In genomic region chr15:96297078-96297590, GRCm38 (mm10) we compare ENCODE assay signal across 20 mouse cellular contexts. TPM values are rescaled to one million over a fixed set of nuclear protein-coding genes. Genes with fewer than 3 reads are reported as not detected.
A peak's percentile ranks its signal among the peaks of the same experiment; 100 is the strongest.
DNase-seq lines count a peak whose midpoint lies in the region; ATAC-seq and TF ChIP-seq lines count a peak whose summit lies in the region.
"Had no signal": no experiment of that assay in that cellular context is flagged by ENCODE, and none has a peak within 500 bp of the region (broad histone marks: within the 10 kb centered on the region; RNA-seq: fewer than 3 reads in every experiment).

No protein-coding gene starts in this region.

- H3K4me3 ChIP-seq in heart, embryonic 12.5 days, result no peak overlapping the region
- no peak overlapping the region for H3K4me3 ChIP-seq in lung, embryonic 16.5 days (ENCODE audit: low read length)
- no peak overlapping the region for H3K4me3 ChIP-seq in lung, adult 2 months (replicated peaks; ENCODE audit: extremely low read depth, low read depth, low read length)
- H3K4me3 ChIP-seq in intestine, embryonic 15.5 days (replicated peaks), result no peak overlapping the region
- H3K4me3 ChIP-seq: erythroblast, embryonic 14.5 days; forebrain, embryonic 13.5 days; kidney, embryonic 15.5 days; limb, embryonic 10.5 days; midbrain, embryonic 12.5 days had no signal

- no peaks in the 10 kb centered on the region for H3K27me3 ChIP-seq in heart, embryonic 12.5 days (replicated peaks)
- H3K27me3 ChIP-seq in lung, embryonic 16.5 days (ENCODE audit: control insufficient read depth, insufficient read depth, low read depth, low read length), result no peaks in the 10 kb centered on the region
- H3K27me3 ChIP-seq in intestine, embryonic 15.5 days (replicated peaks), result no peaks in the 10 kb centered on the region
- H3K27me3 ChIP-seq: CH12.LX; forebrain, embryonic 13.5 days; kidney, embryonic 15.5 days; midbrain, embryonic 12.5 days had no signal

- H3K9ac ChIP-seq in heart, embryonic 12.5 days, result no peak overlapping the region
- no peak overlapping the region for H3K9ac ChIP-seq in lung, embryonic 16.5 days (ENCODE audit: low read length)
- no peak overlapping the region for H3K9ac ChIP-seq in intestine, embryonic 15.5 days
- H3K9ac ChIP-seq: forebrain, embryonic 13.5 days; hindbrain, embryonic 14.5 days; kidney, embryonic 15.5 days; midbrain, embryonic 12.5 days had no signal

- H3K27ac ChIP-seq in heart, embryonic 12.5 days (ENCODE audit: poor library complexity, severe bottlenecking), result no peak overlapping the region
- 0 out of 2 replicates have a peak overlapping the region, but pooled peaks have one; percentile 3 for H3K27ac ChIP-seq in lung, embryonic 16.5 days (ENCODE audit: low read length)
- no peak overlapping the region for H3K27ac ChIP-seq in intestine, embryonic 15.5 days
- H3K27ac ChIP-seq: forebrain, embryonic 13.5 days; hindbrain, embryonic 14.5 days; kidney, embryonic 15.5 days; limb, embryonic 10.5 days; midbrain, embryonic 12.5 days had no signal

- H3K4me1 ChIP-seq in heart, embryonic 12.5 days (replicated peaks), result peaks cover 25% of the 10 kb centered on the region
- peaks cover 7% of the 10 kb centered on the region for H3K4me1 ChIP-seq in lung, embryonic 16.5 days (replicated peaks; ENCODE audit: control insufficient read depth, insufficient read depth, low read length)
- peaks cover 9% of the 10 kb centered on the region for H3K4me1 ChIP-seq in lung, adult 2 months (ENCODE audit: control insufficient read depth, insufficient read depth, low read length)
- H3K4me1 ChIP-seq in intestine, embryonic 15.5 days (replicated peaks), result peaks cover 8% of the 10 kb centered on the region
- H3K4me1 ChIP-seq: limb, embryonic 10.5 days had no signal

- ATAC-seq in heart, embryonic 12.5 days (ENCODE audit: insufficient number of reproducible peaks, low FRiP score), result no peak
- no peak for ATAC-seq in lung, embryonic 16.5 days (ENCODE audit: low read depth)
- 0 out of 2 replicates have a peak, but pooled peaks have one; percentile 56 for ATAC-seq in intestine, embryonic 15.5 days
- ATAC-seq: forebrain, embryonic 13.5 days had no signal

- H3K36me3 ChIP-seq in heart, embryonic 12.5 days, result 0 out of 2 replicates have a peak, but pooled peaks cover 10% of the 10 kb centered on the region
- H3K36me3 ChIP-seq in lung, embryonic 16.5 days (ENCODE audit: control insufficient read depth, insufficient read depth, low read length), result 0 out of 2 replicates have a peak, but pooled peaks cover 2% of the 10 kb centered on the region
- H3K36me3 ChIP-seq in intestine, embryonic 15.5 days, result no peaks in the 10 kb centered on the region

- H3K9me3 ChIP-seq in heart, embryonic 12.5 days (replicated peaks), result no peaks in the 10 kb centered on the region
- H3K9me3 ChIP-seq in lung, embryonic 16.5 days (ENCODE audit: control insufficient read depth, low read length), result no peaks in the 10 kb centered on the region
- no peaks in the 10 kb centered on the region for H3K9me3 ChIP-seq in intestine, embryonic 15.5 days
- H3K9me3 ChIP-seq: forebrain, embryonic 13.5 days; kidney, embryonic 15.5 days; limb, embryonic 10.5 days; midbrain, embryonic 12.5 days had no signal

- no peak for TF ChIP-seq CTCF in lung, adult 2 months (IDR thresholded peaks at IDR 0.05; ENCODE audit: insufficient read depth, low read length)

- no peak overlapping the region for H3K4me2 ChIP-seq in heart, embryonic 12.5 days
- no peak overlapping the region for H3K4me2 ChIP-seq in lung, embryonic 16.5 days (ENCODE audit: low read depth, low read length)
- H3K4me2 ChIP-seq in intestine, embryonic 15.5 days (replicated peaks), result no peak overlapping the region
- H3K4me2 ChIP-seq: forebrain, embryonic 13.5 days; hindbrain, embryonic 14.5 days; kidney, embryonic 15.5 days; midbrain, embryonic 12.5 days had no signal

- TF ChIP-seq POLR2A in lung, adult 2 months (IDR thresholded peaks at IDR 0.05; ENCODE audit: borderline replicate concordance, extremely low read depth, low read depth, low read length), result no peak

- DNase-seq in heart, adult 11 months, result peak; percentile 92
- no peak for DNase-seq in lung, adult 2 months
- peak; percentile 45 for DNase-seq in thymus, postnatal 25 days
- no peak for DNase-seq in embryo, embryonic 11 days
- DNase-seq in cerebellum, adult 9-10 months, result no peak
- DNase-seq: adrenal gland, postnatal 36 days; cerebellum, adult 18-20 months; gastrocnemius, postnatal 25 days; kidney, postnatal 4 days; layer of hippocampus, adult 9-11 months had no signal

- 72% methylated on average over 9 of the region's 9 CpGs for WGBS in heart, embryonic 12.5 days
- WGBS in lung, embryonic 16.5 days, result 61% methylated on average over 9 of the region's 9 CpGs
- WGBS in lung, adult 2 months, result 53% methylated on average over 9 of the region's 9 CpGs
- 59% methylated on average over 9 of the region's 9 CpGs for WGBS in intestine, embryonic 15.5 days

RNA-seq across cellular contexts. Expression of gene Arid2, which starts 9.8 kb away (rescaled TPM):
- polyA plus RNA-seq in heart, embryonic 12.5 days (2016; fragmentation: Nextera tagmentation; extraction: Ambion mirVana), result 21.5 and 21.9 TPM in 2 replicates
- 20.8 and 21.5 TPM in 2 replicates for polyA plus RNA-seq in lung, embryonic 16.5 days (2015; fragmentation: Nextera tagmentation; extraction: Ambion mirVana)
- polyA plus RNA-seq in lung, adult 2 months (2012; rRNA removed), result 17.4 and 17.5 TPM in 2 replicates
- polyA plus RNA-seq in intestine, embryonic 15.5 days (2015; fragmentation: Nextera tagmentation; extraction: Ambion mirVana), result 16.0 and 16.8 TPM in 2 replicates

Comparison
In these comparisons a context has a peak if more than half of its experiments do, and no peak if none do; other contexts are left out.
1. DNase-seq: peak in heart, adult 11 months (single experiment) and thymus, postnatal 25 days (single experiment); none in lung, adult 2 months (single experiment), embryo, embryonic 11 days (single experiment) and cerebellum, adult 9-10 months (single experiment).